In genomic region chr4:48734854-48735564, GRCm38 (mm10) we compare ENCODE assay signal across 11 mouse cellular contexts.
DNase-seq lines count a peak whose midpoint lies in the region; ATAC-seq and TF ChIP-seq lines count a peak whose summit lies in the region.
"Had no signal": no experiment of that assay in that cellular context is flagged by ENCODE, and none has a peak within 500 bp of the region (broad histone marks: within the 10 kb centered on the region; RNA-seq: fewer than 3 reads in every experiment).

No protein-coding gene starts in this region.

- H3K9me3 ChIP-seq in embryonic facial prominence, embryonic 13.5 days, result no peaks in the 10 kb centered on the region
- no peaks in the 10 kb centered on the region for H3K9me3 ChIP-seq in embryonic facial prominence, embryonic 10.5 days
- no peaks in the 10 kb centered on the region for H3K9me3 ChIP-seq in hindbrain, postnatal 0 days (ENCODE audit: low read length)
- H3K9me3 ChIP-seq in hindbrain, embryonic 10.5 days, result no peaks in the 10 kb centered on the region
- H3K9me3 ChIP-seq in limb, embryonic 13.5 days, result no peaks in the 10 kb centered on the region

- H3K27me3 ChIP-seq in embryonic facial prominence, embryonic 13.5 days, result no peaks in the 10 kb centered on the region
- H3K27me3 ChIP-seq in embryonic facial prominence, embryonic 10.5 days (replicated peaks; ENCODE audit: low read depth, poor library complexity, severe bottlenecking), result no peaks in the 10 kb centered on the region
- H3K27me3 ChIP-seq in hindbrain, postnatal 0 days (ENCODE audit: insufficient read depth, low read length), result no peaks in the 10 kb centered on the region
- no peaks in the 10 kb centered on the region for H3K27me3 ChIP-seq in hindbrain, embryonic 10.5 days (ENCODE audit: insufficient read depth, poor library complexity, severe bottlenecking)
- H3K27me3 ChIP-seq in limb, embryonic 13.5 days, result no peaks in the 10 kb centered on the region

- ATAC-seq in embryonic facial prominence, embryonic 13.5 days (ENCODE audit: insufficient number of reproducible peaks, insufficient read depth, low FRiP score, low TSS enrichment, low read depth), result no peak
- no peak for ATAC-seq in hindbrain, postnatal 0 days
- ATAC-seq in limb, embryonic 13.5 days (ENCODE audit: low FRiP score, low read depth), result peak; percentile 36; the same call in 1 of the 2 replicates
- ATAC-seq in inflammation-experienced regulatory T-cells, adult 6 months, result no peak

- 52% methylated on average over 10 of the region's 10 CpGs for WGBS in embryonic facial prominence, embryonic 13.5 days
- 73% methylated on average over 10 of the region's 10 CpGs for WGBS in embryonic facial prominence, embryonic 10.5 days
- WGBS in hindbrain, postnatal 0 days, result 69% methylated on average over 10 of the region's 10 CpGs
- WGBS in hindbrain, embryonic 10.5 days, result 81% methylated on average over 10 of the region's 10 CpGs
- 52% methylated on average over 10 of the region's 10 CpGs for WGBS in limb, embryonic 13.5 days

- peaks cover 6% of the 10 kb centered on the region for H3K4me1 ChIP-seq in embryonic facial prominence, embryonic 13.5 days
- peaks cover 7% of the 10 kb centered on the region; the same call in 1 of the 2 replicates for H3K4me1 ChIP-seq in embryonic facial prominence, embryonic 10.5 days
- no peaks in the 10 kb centered on the region for H3K4me1 ChIP-seq in hindbrain, postnatal 0 days (ENCODE audit: insufficient read depth, low read length)
- H3K4me1 ChIP-seq in hindbrain, embryonic 10.5 days (replicated peaks), result no peaks in the 10 kb centered on the region
- H3K4me1 ChIP-seq in limb, embryonic 13.5 days, result 0 out of 2 replicates have a peak, but pooled peaks cover 5% of the 10 kb centered on the region

- H3K9ac ChIP-seq in embryonic facial prominence, embryonic 13.5 days, result no peak overlapping the region
- H3K9ac ChIP-seq in hindbrain, postnatal 0 days (replicated peaks; ENCODE audit: low read length), result no peak overlapping the region
- H3K9ac ChIP-seq in limb, embryonic 13.5 days, result no peak overlapping the region
- H3K9ac ChIP-seq: liver, embryonic 14.5 days had no signal

- peak overlapping the region; percentile 21; the same call in 1 of the 2 replicates for H3K4me2 ChIP-seq in embryonic facial prominence, embryonic 13.5 days
- H3K4me2 ChIP-seq in hindbrain, postnatal 0 days (ENCODE audit: low read depth, low read length), result no peak overlapping the region
- H3K4me2 ChIP-seq in limb, embryonic 13.5 days (replicated peaks), result peak overlapping the region; percentile 30; the same call in 1 of the 2 replicates

- H3K36me3 ChIP-seq in embryonic facial prominence, embryonic 13.5 days, result no peaks in the 10 kb centered on the region
- H3K36me3 ChIP-seq in embryonic facial prominence, embryonic 10.5 days (replicated peaks), result no peaks in the 10 kb centered on the region
- no peaks in the 10 kb centered on the region for H3K36me3 ChIP-seq in hindbrain, postnatal 0 days (ENCODE audit: insufficient read depth, low read length)
- no peaks in the 10 kb centered on the region for H3K36me3 ChIP-seq in hindbrain, embryonic 10.5 days
- no peaks in the 10 kb centered on the region for H3K36me3 ChIP-seq in limb, embryonic 13.5 days

- no peak overlapping the region for H3K27ac ChIP-seq in embryonic facial prominence, embryonic 13.5 days
- no peak overlapping the region for H3K27ac ChIP-seq in embryonic facial prominence, embryonic 10.5 days (replicated peaks)
- H3K27ac ChIP-seq in hindbrain, postnatal 0 days, result no peak overlapping the region
- no peak overlapping the region for H3K27ac ChIP-seq in hindbrain, embryonic 10.5 days
- no peak overlapping the region for H3K27ac ChIP-seq in limb, embryonic 13.5 days
- H3K27ac ChIP-seq: liver, embryonic 14.5 days had no signal

- no peak overlapping the region for H3K4me3 ChIP-seq in embryonic facial prominence, embryonic 13.5 days
- no peak overlapping the region for H3K4me3 ChIP-seq in embryonic facial prominence, embryonic 10.5 days
- no peak overlapping the region for H3K4me3 ChIP-seq in hindbrain, postnatal 0 days (ENCODE audit: low read length)
- no peak overlapping the region for H3K4me3 ChIP-seq in hindbrain, embryonic 10.5 days
- no peak overlapping the region for H3K4me3 ChIP-seq in limb, embryonic 13.5 days

- TF ChIP-seq CTCF in hindbrain, postnatal 0 days (IDR thresholded peaks at IDR 0.05; ENCODE audit: low read depth), result no peak

- DNase-seq in embryonic facial prominence, embryonic 10.5 days (ENCODE audit: low spot score), result no peak
- DNase-seq in hindbrain, postnatal 0 days (ENCODE audit: low spot score), result peak; percentile 7
- DNase-seq in hindbrain, embryonic 10.5 days (ENCODE audit: low spot score), result no peak
- peak; percentile 79 for DNase-seq in A20 (ENCODE audit: low read depth, low spot score)
- DNase-seq in adrenal gland, postnatal 14 days, result no peak
- DNase-seq: kidney, postnatal 25 days; layer of hippocampus, postnatal 36 days had no signal

Comparison
In these comparisons a context has a peak if more than half of its experiments do, and no peak if none do; other contexts are left out.
1. DNase-seq: peak in hindbrain, postnatal 0 days (single experiment) and A20 (single experiment); none in embryonic facial prominence, embryonic 10.5 days (single experiment), hindbrain, embryonic 10.5 days (single experiment) and adrenal gland, postnatal 14 days (single experiment).